Mouse (Mus musculus): Measurements from ENCODE around the gene Adam10.

The Adam10 gene

GRCm38 (mm10) chr9:70790621-70791020, 111.8 kb downstream of the Adam10 start:
- no peak for DNase-seq

- DNase-seq = no peak
Measured at GRCm38 (mm10) chr9:70794643-70795438, 116.0 kb downstream of the Adam10 start.

- no peak for DNase-seq
Measured at GRCm38 (mm10) chr9:70795439-70795757, 116.6 kb downstream of the Adam10 start.

- no peak for DNase-seq
Measured at GRCm38 (mm10) chr9:70800588-70801315, 122.0 kb downstream of the Adam10 start.

GRCm38 (mm10) chr9:70801761-70802160, 123.0 kb downstream of the Adam10 start:
- no peak for DNase-seq

- no peak for DNase-seq
Measured at GRCm38 (mm10) chr9:70802816-70803215, 124.0 kb downstream of the Adam10 start.

- DNase-seq = no peak
Measured at GRCm38 (mm10) chr9:70806069-70806468, 127.3 kb downstream of the Adam10 start.

GRCm38 (mm10) chr9:70807714-70808113, 128.9 kb downstream of the Adam10 start:
- no peak for DNase-seq

- DNase-seq = no peak
Measured at GRCm38 (mm10) chr9:70812551-70812950, 133.8 kb downstream of the Adam10 start.

GRCm38 (mm10) chr9:70816701-70817305, 138.0 kb downstream of the Adam10 start:
- DNase-seq = no peak

- no peak for DNase-seq
Measured at GRCm38 (mm10) chr9:70817396-70817795, 138.6 kb downstream of the Adam10 start.

- DNase-seq = no peak
Measured at GRCm38 (mm10) chr9:70818739-70819138, 139.9 kb downstream of the Adam10 start.

GRCm38 (mm10) chr9:70824103-70824502, 145.3 kb downstream of the Adam10 start:
- no peak for DNase-seq

- DNase-seq = no peak
Measured at GRCm38 (mm10) chr9:70827911-70828310, 149.1 kb downstream of the Adam10 start.
